Mouse (Mus musculus) embryonic stem cell, embryonic (primary cell): ENCODE measurements around the gene Ankrd44.
"Not testable (repeated sequence)": the region's sequence is repeated elsewhere in the genome, so short reads cannot be mapped to it uniquely, and the experiment has no call there.

Source experiments
- CTCF ChIA-PET, 4 experiments: fragments of 300-600 bp in 2 of 4; fragments of 350-600 bp in 2 of 4; sonication (Branson Sonifier 250); formaldehyde crosslinking; loops; one replicate each; lab custom pipeline; 2022; ENCODE audit warnings: inconsistent platforms in 2 of 4; lab: Charles Lee
- POLR2A ChIA-PET, 4 experiments: fragments of 300-600 bp in 2 of 4; fragments of 350-600 bp in 2 of 4; sonication (Branson Sonifier 250); formaldehyde crosslinking; loops; one replicate each; lab custom pipeline; 2022; ENCODE audit warnings: antibody characterized with exemption in 4 of 4, inconsistent platforms in 1 of 4; lab: Charles Lee

Ankrd44 gene

DNA sequence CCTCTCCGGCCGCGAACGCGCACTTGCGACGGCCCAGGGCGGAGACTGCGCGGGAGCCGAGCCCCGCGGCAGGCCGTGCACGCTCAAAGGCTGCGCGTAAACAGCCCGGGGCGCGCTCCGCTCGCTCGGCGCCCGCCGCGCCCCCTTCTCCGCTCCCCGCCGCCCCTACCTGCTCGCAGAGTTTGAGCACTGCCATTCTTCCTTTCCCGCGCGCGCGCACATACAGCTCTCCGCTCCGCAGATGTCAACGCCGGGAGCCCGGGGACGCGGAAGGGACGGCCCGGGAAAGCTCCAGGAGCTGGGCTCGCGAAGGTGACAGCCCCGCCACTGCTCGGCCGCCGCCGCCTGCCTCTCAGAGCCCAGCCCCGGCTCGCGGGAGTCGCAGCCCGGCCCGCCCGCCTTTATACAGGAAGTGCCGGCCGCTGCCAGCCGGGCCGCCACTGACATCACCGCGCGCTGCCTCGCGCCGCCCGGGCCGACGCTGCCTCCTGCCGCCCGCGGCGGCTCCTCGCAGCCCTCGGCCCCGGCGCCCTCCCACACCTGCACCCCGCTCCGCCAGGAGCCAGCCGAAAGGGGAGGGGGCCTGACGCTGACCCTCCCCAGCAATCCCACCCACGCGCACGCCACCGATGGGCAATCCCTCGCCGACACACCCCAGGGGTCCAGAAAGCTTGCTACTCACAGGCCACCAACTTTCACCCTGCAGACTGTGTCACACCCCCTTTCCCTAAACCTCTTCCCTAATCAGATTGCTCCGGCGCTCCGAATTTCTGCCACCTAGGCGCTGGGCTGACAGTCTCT lies at the start of gene Ankrd44:
Ankrd44 (minus strand) TSS at position 417 of the 801 bp plus-strand sequence.
- CTCF ChIA-PET = interaction anchor here in 2 of 4 experiments (0.6 kb wide), 2 partner anchors 91 to 261 kb away, joined by 3 to 4 read pairs; no protein-coding TSS in a partner anchor
- POLR2A ChIA-PET = interaction anchor here in 3 of 4 experiments (0.6 to 1.6 kb wide), 5 partner anchors 9 to 234 kb away, joined by 3 to 5 read pairs (median 3); no protein-coding TSS in a partner anchor

DNA sequence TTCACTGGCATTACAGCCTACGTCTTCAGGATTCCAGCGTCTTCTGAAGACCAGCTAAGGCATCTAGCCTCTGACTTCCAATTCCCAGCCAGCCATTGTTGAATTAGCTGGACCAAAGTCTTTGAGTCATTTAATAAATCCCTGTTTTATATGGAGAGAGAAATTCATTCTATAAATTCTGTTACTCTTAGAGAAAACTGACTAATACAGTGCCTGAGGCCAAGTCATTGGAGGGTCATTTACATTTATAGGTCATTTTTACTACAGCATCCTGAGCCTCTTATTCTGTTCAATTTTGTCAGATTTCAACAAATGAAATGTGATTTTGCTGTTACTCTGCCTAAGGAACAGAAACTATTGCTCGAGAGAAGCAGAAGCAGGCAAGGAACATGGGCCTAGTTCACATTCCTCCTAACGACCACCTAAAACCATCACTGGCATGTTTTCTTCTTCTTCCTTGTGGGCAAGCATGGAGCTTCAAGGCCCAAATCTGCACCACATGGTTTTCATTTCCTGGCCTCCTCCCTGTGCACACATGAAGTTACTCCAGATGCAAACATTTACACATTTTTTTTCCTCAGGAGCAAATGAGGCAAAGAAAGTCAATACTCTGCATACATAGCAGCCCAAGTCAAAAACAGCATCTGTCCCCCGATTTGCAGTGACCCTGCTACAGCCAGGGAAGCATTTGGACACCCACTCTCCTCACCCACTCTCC lies 45.7 kb upstream of the Ankrd44 start:
- ChIA-PET POLR2A (interaction anchor here in 1 of 4 experiments (0.7 to 1.3 kb wide), 2 partner anchors 11 to 81 kb away, joined by 3 to 4 read pairs; partner anchors contain the start of gene Coq10b), CTCF (no interaction called here)

DNA sequence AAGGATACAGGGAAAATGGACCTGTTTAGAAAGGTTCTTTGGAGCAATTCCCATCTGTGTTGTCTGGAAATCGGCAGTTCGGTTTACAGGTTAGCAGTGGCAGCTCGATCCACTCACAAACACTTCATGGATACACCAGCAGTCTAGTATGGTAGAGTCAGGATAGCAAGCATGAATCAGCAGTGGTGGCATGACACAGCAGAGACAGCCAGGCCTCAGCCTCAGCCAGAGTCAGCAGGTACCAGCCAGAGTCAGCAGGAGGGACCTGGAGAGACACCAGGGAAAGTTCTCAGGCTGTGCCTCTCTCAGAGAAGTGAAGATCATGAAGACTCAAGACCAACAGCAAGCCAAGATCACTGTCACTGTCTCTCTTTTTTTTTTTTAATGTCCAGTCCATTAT lies 40.7 kb upstream of the Ankrd44 start:
- ChIA-PET CTCF (no interaction called here), POLR2A (no interaction called here)

DNA sequence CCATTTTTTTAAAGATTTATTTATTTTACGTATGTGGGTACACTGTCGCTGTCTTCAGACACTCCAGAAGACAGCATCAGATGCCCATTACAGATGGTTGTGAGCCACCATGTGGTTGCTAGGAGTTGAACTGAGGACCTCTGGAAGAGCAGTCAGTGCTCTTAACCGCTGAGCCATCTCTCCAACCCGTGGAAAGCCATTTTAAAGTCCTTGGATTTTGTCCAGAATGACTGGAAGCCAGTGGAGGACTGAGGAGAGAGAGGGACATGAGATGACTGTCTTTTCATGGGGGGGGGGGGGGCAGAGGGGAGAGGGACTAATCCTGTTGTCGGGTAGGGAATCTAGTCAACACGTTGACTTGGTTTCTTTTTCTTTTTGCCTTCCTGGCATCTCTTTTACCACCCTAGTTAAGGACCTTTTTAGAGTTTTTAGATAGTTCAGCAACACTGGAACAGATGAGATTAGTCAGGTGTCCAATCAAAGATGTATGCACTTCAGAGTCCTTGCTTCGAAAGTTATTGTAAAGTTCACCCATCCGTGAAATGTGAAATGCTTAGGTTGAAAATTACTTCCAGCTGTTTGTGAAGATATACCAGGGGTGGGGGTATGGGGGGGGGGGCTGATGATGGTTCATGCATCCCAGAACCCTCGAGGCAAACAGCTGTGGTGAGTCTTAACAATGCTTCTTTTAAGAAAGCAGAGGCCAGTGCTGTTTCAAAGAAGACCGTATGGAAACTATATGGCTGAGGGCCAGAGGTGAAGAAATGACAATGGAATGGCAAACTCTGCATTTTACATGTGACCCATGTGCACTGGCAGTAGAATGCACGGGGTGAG lies 39.2 kb upstream of the Ankrd44 start:
- POLR2A ChIA-PET = interaction anchor here in 2 of 4 experiments (0.6 to 1.1 kb wide), 3 partner anchors 212 to 715 kb away, joined by 3 read pairs; partner anchors contain the start of gene Ccdc150 (in 1 of the 2)
- CTCF ChIA-PET = no interaction called here

DNA sequence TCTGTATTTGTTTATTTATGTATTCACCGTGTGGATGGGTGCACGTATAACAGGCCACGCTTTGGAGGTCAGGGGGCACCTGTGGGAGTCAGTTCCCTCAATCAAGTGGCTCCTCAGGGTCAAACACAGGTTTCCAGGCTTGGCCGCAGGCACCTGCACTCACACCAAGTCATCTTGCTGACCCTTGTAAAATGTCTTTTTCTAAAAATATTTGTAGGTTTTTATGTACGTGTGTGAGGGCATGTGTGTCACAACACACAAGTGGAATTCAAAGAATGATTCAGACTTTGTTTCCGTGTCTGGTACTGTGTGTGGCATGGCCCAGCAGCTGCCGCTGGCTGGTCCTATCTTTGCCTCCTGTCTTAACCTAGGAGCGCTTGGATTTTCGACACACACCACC lies 35.5 kb upstream of the Ankrd44 start:
- ChIA-PET CTCF (no interaction called here), POLR2A (no interaction called here)

DNA sequence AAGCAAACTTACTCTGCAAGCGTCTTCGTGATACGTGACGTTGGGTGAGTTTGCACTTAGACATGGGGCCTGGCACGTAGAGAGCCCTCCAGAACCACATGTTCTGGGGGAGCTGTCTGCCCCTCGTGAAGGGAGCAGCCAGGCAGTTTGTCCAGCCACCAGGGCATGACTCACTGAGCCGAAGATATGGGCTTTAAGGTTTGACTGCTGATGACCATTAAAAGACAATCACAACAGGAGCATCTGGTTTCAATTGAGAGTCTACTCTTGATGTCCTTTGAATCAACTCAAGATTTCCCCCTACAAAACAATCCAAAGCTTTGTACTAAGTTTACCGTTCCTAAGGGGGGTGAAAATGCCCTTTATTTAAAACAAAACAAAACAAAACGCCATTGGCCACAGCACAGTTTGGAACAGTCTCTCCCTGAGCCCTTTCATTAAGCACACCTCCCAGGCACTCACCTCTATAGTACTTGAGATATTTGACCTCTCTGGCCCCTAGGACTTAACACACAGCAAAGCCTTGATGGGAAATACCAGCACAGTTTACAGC lies 34.5 kb upstream of the Ankrd44 start:
- ChIA-PET POLR2A (no interaction called here), CTCF (no interaction called here)

DNA sequence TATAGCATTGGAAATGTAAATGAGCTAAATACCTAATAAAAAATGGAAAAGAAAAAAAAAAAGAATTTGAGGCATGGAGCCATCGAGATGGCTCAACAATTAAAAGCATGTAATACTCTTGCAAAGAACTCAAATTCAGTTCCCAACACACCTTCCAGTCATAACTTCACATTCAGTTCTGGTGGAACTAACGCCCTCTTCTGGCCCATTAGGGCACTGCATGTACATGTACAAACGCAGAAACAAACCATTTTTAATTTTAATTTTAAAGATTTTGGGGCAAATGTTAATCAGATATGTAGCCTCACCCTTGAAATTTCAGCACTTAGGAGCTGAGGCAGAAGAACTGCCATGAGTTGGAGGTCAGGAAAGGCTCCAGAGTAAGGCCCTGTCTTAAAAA lies 32.3 kb upstream of the Ankrd44 start:
- ChIA-PET CTCF (interaction anchor here in 1 of 4 experiments (0.7 kb wide), 3 partner anchors 11 to 1972 kb away, joined by 3 to 7 read pairs (median 3); no protein-coding TSS in a partner anchor), POLR2A (no interaction called here)

DNA sequence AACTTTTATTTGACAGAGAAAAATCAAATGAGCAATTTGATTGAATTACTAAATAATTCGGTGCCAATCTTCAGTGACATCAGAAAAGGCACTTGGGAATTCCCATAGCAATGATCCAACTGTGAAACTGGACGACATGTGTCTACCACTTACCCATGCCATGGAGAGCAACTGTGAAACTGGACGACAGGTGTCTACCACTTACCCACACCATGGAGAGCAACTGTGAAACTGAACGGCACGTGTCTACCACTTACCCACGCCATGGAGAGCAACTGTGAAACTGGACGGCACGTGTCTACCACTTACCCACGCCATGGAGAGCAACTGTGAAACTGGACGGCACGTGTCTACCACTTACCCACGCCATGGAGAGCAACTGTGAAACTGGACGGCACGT lies 30.8 kb upstream of the Ankrd44 start:
- CTCF ChIA-PET = not testable (repeated sequence)
- POLR2A ChIA-PET = interaction anchor here in 1 of 4 experiments (0.6 kb wide), 1 partner anchor 38 kb away, joined by 3 read pairs; no protein-coding TSS in a partner anchor

DNA sequence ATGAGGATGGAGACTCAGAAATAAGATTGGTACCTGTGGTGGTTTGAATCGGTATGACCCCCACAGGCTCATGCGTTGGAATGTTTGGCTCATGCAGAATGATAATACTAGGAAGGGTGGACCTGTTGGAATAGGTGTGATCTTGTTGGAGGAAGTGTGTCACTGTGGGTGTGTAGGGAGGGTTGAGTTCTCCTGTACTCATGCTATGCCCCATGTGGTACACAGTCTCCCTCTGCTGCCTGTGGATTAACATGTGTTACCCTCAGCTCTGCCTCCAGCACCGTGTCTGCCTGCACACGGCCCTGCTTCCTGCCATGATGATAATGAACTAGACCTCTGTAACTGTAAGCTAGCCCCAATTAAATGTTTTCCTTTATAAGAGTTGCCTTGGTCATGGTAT lies 28.7 kb upstream of the Ankrd44 start:
- ChIA-PET CTCF (no interaction called here), POLR2A (interaction anchor here in 1 of 4 experiments (0.6 kb wide), 1 partner anchor 383 kb away, joined by 3 read pairs; no protein-coding TSS in a partner anchor)

DNA sequence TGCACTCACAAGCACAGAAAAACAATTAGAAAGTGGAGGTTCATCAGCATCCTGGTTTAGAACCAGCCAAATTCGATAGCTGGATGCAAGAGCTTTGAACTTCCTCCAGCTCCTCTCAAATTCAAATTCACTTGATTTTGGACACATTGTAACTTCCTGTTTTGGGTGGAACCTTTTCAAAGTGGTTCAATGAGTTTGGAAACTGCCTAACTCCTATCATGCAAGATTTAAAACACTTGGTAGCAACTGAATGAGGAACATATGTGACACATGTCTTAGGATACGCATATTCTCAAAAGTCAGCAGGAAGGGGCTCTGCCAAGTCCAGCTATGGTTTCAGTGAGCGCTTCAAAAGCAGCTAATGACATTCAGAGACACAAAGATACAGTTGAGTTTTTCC lies 18.5 kb upstream of the Ankrd44 start:
- ChIA-PET CTCF (interaction anchor here in 1 of 4 experiments (0.8 kb wide), 1 partner anchor 407 kb away, joined by 3 read pairs; no protein-coding TSS in a partner anchor), POLR2A (interaction anchor here in 1 of 4 experiments (0.5 kb wide), 1 partner anchor 80 kb away, joined by 3 read pairs; no protein-coding TSS in a partner anchor)

DNA sequence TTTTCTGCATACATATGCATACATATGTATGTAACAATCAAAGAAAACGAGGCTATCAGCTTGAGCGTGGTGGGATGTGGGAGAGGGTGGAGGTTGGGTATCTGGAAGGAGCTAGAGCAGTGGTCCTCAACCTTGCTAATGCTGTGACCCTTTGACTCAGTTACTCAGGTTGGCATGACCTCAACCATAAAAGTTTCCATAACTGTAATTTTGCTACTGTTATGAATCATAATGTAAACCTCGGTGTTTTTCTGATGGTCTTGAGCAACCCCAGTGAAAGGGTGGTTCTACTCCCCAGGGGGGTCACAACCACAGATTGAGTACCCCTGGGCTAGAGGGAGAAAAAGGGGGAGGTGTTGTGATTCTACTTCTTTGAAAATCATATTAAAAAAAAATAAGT lies 9.3 kb upstream of the Ankrd44 start:
- ChIA-PET CTCF (interaction anchor here in 3 of 4 experiments (0.6 to 1.1 kb wide), 5 partner anchors 10 to 961 kb away, joined by 3 to 7 read pairs (median 4); no protein-coding TSS in a partner anchor), POLR2A (interaction anchor here in 2 of 4 experiments (0.6 to 1.0 kb wide), 4 partner anchors 10 to 259 kb away, joined by 3 read pairs; partner anchors contain the start of gene Ankrd44 (in 1 of the 2))

DNA sequence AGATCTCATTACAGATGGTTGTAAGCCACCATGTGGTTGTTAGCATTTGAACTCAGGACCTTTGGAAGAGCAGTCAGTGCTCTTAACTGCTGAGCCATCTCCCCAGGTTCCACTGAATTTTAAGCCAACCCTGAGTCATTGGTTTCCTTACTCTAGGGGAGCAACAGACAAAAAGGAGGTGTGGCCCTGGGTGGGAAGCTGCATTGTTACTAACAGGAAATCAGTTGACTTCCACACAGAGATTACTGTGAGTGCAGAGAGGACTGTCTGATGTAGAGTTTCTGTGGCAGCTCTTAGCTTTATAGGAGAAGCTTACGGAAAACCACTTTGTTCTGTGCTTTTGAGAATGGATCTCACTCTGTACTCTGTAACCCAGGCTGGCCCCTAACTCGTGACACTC lies 8.7 kb upstream of the Ankrd44 start:
- ChIA-PET CTCF (interaction anchor here in 3 of 4 experiments (0.6 to 1.1 kb wide), 5 partner anchors 10 to 961 kb away, joined by 3 to 7 read pairs (median 4); no protein-coding TSS in a partner anchor), POLR2A (interaction anchor here in 2 of 4 experiments (0.8 to 1.0 kb wide), 2 partner anchors 9 to 258 kb away, joined by 3 read pairs; partner anchors contain the start of gene Ankrd44 (in 1 of the 2))

DNA sequence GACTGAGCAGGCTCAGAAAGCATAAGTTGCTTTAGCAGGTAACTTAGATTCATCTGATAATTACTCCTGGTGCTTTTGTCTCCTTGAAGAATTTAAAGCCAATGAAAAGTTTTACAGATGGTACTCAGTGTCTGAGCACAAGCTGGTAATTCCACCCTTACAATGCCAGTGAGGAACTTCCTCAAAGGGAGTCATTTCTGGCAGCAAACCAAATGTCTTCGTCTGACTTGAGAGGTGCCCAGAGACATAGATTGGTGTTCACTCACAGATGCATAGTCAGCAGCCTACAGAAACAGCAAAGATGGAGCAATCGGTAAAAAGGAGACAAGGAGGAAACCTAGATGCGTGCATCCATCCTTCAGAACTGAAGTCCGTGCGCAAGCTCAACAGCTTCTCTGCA lies 7.5 kb upstream of the Ankrd44 start:
- CTCF ChIA-PET = no interaction called here

DNA sequence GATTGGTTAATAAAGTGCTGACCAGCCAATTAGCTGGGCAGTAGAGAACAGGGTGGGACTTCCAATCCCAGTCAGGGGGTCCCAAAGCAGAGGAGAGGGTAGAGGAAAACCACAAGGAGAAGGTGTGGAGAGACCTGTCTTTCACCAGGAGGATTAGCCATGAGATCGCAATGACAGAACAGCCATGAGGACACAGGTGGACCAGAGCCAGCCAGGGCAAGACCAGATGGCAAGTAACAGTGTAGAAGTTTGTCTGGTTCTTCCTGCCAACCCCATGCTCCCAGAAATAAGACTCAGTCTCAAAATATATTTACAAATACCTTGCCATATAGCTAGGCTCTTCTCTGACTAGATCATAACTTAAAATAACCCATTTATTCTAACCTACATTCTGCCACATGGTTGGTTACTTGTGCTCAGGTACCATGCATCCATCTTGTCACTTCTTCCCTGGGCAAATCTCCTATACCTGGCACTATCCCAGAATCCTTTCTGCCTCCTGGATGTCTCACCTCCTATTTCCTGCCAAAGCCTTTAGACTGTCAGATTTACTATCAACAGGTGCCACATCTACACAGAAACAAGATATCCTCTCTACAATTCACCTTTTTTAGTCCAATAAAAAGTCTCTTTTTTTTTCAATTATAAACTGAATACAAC lies 6.4 kb upstream of the Ankrd44 start:
- POLR2A ChIA-PET = no interaction called here
- CTCF ChIA-PET = no interaction called here

More for the DNA sequence above, 7.5 kb upstream of the Ankrd44 start:
- POLR2A ChIA-PET = interaction anchor here in 1 of 4 experiments (0.5 kb wide), 1 partner anchor 11 kb away, joined by 5 read pairs; no protein-coding TSS in a partner anchor

DNA sequence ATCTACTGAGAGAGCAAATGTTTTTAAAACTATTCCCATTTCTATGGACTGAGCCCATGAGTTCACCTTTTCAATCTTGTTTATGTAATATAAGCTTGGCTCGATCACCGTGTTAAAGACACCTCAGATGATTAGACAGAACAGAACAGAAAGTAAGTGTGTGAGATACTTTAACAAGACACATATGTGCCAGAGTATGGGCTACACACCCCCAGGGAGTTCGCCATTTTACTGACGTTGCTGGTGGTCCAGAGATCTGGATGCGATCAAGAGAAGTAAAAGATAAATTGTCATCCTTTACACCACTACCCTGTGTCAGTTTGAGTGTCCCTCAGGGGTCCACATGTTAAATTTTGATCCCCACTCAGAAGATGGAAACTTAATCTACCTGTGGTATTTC lies 5.0 kb upstream of the Ankrd44 start:
- ChIA-PET POLR2A (interaction anchor here in 2 of 4 experiments (1.4 to 1.6 kb wide), 2 partner anchors 446 to 447 kb away, joined by 3 read pairs; no protein-coding TSS in a partner anchor), CTCF (no interaction called here)

DNA sequence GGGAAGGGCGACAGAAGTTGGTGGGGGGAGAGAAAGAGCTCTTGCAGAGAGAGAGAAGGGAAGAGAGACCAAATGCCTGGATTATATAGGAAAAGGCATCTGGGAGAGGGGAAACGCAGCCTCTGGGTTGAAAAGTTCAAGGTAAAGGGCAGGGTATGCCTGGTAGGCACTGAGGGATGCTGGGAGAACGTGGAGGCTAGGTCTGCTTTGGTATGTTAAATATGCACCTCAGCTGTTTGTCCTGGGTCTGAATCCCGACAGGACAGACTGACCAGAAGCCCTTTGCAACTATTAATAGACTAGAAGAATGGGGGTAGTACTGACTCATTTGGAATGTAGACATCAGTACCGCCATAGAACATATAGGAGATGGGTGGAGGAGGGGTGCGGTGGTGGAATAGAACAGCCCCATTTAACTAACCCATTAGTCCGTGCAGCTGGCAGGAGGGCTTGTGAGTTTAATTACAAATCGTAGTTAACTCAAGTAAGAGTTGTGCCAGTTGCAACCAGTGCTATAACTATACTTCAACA lies 4.5 kb upstream of the Ankrd44 start:
- POLR2A ChIA-PET = interaction anchor here in 2 of 4 experiments (1.4 to 1.6 kb wide), 2 partner anchors 446 kb away, joined by 3 read pairs; no protein-coding TSS in a partner anchor
- CTCF ChIA-PET = no interaction called here
